Mouse (Mus musculus): ENCODE measurements at regions not wholly inside any gene's neighbourhood (a gene's known extent, or its start where the extent isn't known, plus 50 kb on each side); places are given as distances from the start of the nearest gene placed in this dataset.

DNA sequence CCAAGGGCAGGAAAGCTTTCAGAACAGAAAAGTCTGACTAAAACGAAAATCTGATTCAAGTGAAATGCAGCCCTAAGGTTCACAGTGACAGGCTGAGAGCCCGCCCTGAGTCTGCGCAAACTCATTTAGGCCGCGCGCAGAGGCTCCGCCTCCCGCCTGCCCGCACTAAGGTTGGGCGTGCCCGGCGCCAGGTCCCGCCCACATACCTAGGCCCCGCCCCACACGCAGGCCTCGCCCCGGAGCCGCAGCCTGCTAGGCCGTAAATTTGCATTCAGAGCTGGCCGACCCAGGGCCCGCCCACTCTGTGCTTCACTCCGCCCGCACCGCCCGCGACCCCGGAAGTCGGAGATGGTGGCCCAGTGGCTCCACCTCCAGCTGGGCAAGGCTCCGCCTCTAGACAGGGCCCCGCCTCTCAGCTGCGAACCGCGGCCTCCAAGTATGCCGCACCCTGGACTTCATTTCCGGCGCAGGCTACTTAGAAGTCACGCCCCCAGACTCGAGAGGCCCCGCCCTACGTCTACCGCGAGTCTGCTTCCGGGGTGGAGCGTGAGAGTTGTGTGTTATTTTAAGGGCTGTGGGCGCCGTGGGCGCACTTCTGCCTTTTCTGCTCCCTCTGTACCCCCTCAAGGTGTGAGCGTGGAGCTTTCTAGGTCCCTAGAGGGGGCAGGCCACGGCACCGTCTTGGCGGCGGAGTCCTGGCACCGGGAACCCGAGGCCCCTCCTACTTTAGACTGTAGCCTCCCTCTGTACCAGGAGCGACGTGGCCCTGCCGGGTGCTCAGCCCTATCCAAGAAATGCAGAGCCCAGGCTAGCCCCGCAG is 52.3 kb upstream of the Wnt7b start:
- Histone ChIP-seq H3K4me1 (replicated peaks; ENCODE audit: low read depth, low read length) (peaks cover 13% of the 10 kb centered on the region), H3K9me3 (ENCODE audit: low read length) (no peaks in the 10 kb centered on the region), H3K4me3 (replicated peaks; ENCODE audit: low read length) (peak overlapping the region; percentile 88), H3K27me3 (ENCODE audit: insufficient read depth, low read length) (peaks cover 6% of the 10 kb centered on the region), H3K36me3 (ENCODE audit: insufficient read depth, low read length) (no peaks in the 10 kb centered on the region)
- TF ChIP-seq NANOG (IDR thresholded peaks at IDR 0.05; ENCODE audit: borderline replicate concordance, low read length): no peak

- TF ChIP-seq POU5F1 (IDR thresholded peaks at IDR 0.05; ENCODE audit: borderline replicate concordance, low read length) (no peak), NANOG (IDR thresholded peaks at IDR 0.05; ENCODE audit: borderline replicate concordance, low read length) (no peak), CTCF (conservative IDR thresholded peaks at IDR 0.05; ENCODE audit: low read length) (no peak)
- Histone ChIP-seq H3K36me3 (ENCODE audit: insufficient read depth, low read length) (no peaks in the 10 kb centered on the region), H3K27me3 (ENCODE audit: insufficient read depth, low read length) (no peaks in the 10 kb centered on the region), H3K9me3 (ENCODE audit: low read length) (no peaks in the 10 kb centered on the region), H3K4me1 (replicated peaks; ENCODE audit: low read depth, low read length) (peaks cover 13% of the 10 kb centered on the region), H3K4me3 (replicated peaks; ENCODE audit: low read length) (peak overlapping the region; percentile 88)
These were observed 53.2 kb upstream of the Wnt7b start for GRCm38 (mm10) chr15:85635425-85635824.

DNA sequence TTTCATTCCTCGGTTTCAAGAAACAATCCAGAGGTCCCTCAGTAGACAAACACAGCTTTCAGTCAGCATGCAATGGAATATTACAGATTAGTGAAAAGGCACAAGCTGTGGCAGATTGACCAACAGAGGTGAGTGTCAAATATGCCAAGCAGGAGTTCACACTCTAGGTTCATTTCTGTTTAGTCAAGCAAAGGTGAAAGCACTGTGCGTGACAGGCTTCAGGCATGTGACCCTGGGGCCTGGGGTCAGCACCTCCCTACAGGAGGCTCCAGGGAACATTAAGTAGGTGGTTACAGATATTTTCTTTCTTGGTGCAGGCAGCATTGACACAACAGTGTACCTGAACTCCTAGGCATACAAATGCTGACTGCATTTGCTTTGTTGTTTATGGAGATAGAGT is 57.3 kb upstream of the Wnt7b start:
- H3K9me3 ChIP-seq (ENCODE audit: low read length): no peaks in the 10 kb centered on the region
- H3K36me3 ChIP-seq (ENCODE audit: insufficient read depth, low read length): no peaks in the 10 kb centered on the region
- TF ChIP-seq CTCF (conservative IDR thresholded peaks at IDR 0.05; ENCODE audit: low read length): no peak
- TF ChIP-seq NANOG (IDR thresholded peaks at IDR 0.05; ENCODE audit: borderline replicate concordance, low read length): no peak
- no peak for TF ChIP-seq POU5F1 (IDR thresholded peaks at IDR 0.05; ENCODE audit: borderline replicate concordance, low read length)
- H3K27me3 ChIP-seq (ENCODE audit: insufficient read depth, low read length): peaks cover 9% of the 10 kb centered on the region
- peaks cover 8% of the 10 kb centered on the region for H3K4me1 ChIP-seq (replicated peaks; ENCODE audit: low read depth, low read length)
- no peak overlapping the region for H3K4me3 ChIP-seq (replicated peaks; ENCODE audit: low read length)

DNA sequence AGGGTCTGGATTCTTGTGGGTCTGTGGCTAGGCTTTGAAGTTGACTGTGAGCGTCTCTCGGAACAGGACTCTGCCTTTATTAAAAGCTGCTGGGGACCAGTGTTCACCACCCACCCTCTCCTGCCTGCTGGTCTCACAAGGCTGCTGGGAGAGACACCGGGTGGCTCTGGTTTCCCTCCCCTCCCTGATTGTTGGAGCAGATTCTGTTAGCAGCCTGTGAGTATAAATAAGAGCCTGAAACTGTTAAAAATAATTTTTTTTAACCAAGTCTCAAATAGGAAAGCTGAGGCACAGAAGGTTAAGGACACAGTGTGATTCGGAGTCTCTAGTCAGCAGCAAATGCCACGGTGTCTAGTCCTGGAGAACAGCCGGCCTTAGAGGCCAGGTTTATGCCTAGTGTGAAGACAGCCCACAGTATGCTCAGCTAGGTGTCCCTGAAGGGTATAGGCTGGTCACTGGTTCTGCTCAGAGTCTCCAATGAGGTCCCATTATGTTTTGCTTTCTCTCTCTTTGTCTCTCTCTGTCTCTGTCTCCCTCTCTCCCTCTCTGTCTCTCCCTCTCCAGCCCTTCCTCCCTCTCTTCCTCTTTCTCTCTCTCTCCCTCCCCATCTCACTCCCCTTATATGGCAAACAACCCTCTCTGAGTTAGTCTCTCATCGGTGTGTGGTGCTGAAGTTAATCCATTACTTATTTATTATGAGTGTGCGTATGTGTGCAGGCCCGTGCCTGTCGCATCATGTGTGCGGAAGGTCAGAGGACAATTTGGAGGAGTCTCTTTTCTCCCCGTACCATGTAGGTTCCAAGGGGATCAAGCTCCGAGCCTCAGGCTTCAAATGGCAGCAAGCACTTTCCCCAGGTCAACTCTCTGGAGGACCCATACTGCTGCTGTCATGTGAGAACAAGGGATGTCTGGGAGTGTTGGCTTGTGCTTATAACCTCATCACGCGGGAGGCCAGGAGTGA is 59.1 kb upstream of the Wnt7b start:
- Histone ChIP-seq H3K36me3 (ENCODE audit: insufficient read depth, low read length) (no peaks in the 10 kb centered on the region), H3K27me3 (ENCODE audit: insufficient read depth, low read length) (peaks cover 28% of the 10 kb centered on the region), H3K9me3 (ENCODE audit: low read length) (no peaks in the 10 kb centered on the region), H3K4me1 (replicated peaks; ENCODE audit: low read depth, low read length) (peaks cover 12% of the 10 kb centered on the region), H3K4me3 (replicated peaks; ENCODE audit: low read length) (no peak overlapping the region)
- TF ChIP-seq POU5F1 (IDR thresholded peaks at IDR 0.05; ENCODE audit: borderline replicate concordance, low read length) (no peak), CTCF (conservative IDR thresholded peaks at IDR 0.05; ENCODE audit: low read length) (no peak), NANOG (IDR thresholded peaks at IDR 0.05; ENCODE audit: borderline replicate concordance, low read length) (no peak)

DNA sequence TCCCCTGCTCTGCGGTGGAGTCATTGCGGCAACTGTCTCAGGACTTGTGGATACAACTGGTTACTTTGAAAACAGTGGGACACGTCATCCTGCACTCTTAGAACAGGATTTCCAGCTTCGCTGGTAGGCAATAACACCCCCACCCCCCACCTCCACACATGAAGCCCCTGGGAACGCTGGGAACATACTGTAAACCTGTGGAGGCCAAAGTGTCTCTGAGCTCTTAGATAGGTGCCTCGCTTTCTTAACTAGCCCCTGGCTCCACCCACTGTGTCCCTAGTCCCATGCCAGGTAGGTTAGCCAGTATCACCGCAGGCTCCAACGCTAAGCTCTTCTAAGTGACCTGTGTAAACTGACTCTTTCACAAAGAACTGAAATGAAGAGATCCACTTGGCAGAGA is 63.1 kb upstream of the Wnt7b start:
- no peak overlapping the region for H3K4me3 ChIP-seq (replicated peaks; ENCODE audit: low read length)
- TF ChIP-seq NANOG (IDR thresholded peaks at IDR 0.05; ENCODE audit: borderline replicate concordance, low read length) (no peak), POU5F1 (IDR thresholded peaks at IDR 0.05; ENCODE audit: borderline replicate concordance, low read length) (no peak), CTCF (conservative IDR thresholded peaks at IDR 0.05; ENCODE audit: low read length) (no peak)

DNA sequence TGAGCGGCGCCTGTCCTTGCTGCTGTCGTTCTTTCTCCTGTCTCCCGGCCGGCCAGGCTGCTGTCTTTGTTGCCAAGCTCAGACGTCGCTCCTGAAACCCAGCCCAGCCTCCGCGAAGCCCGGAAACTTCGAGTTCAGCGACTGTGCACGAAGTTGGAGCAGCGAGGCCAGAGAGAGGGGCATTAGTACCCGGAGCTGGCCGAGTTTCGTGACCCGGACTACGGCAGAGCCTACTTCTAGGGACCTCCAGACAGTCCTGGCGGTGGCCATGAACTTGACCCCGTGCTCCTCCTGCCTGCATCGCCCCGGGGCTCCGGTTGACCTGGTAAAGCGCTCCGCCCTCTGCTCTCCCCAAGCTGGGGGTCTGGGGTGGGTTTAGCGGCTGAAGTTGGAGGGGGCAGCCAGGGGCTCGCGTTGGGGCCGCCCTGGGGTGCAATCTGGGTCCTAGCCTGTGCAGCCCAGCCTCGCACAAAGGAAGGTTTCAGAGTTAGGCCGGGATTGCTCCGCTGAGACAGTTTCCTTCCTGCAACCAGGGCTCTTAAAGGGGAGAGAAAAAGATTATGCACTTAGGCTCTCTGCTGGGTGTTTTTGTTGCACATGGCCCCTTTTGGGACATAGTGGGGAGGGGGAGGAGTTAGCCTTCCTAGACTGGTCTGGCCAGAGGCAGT is 63.8 kb upstream of the Wnt7b start:
- no peak for TF ChIP-seq NANOG (IDR thresholded peaks at IDR 0.05; ENCODE audit: borderline replicate concordance, low read length)
- TF ChIP-seq POU5F1 (IDR thresholded peaks at IDR 0.05; ENCODE audit: borderline replicate concordance, low read length): no peak
- no peak for TF ChIP-seq CTCF (conservative IDR thresholded peaks at IDR 0.05; ENCODE audit: low read length)
- Histone ChIP-seq H3K27me3 (ENCODE audit: insufficient read depth, low read length) (peaks cover 62% of the 10 kb centered on the region), H3K4me1 (replicated peaks; ENCODE audit: low read depth, low read length) (peaks cover 19% of the 10 kb centered on the region), H3K36me3 (ENCODE audit: insufficient read depth, low read length) (no peaks in the 10 kb centered on the region), H3K4me3 (replicated peaks; ENCODE audit: low read length) (peak overlapping the region; percentile 58), H3K9me3 (ENCODE audit: low read length) (no peaks in the 10 kb centered on the region)

More for the DNA sequence above, 63.1 kb upstream of the Wnt7b start:
- Histone ChIP-seq H3K36me3 (ENCODE audit: insufficient read depth, low read length) (no peaks in the 10 kb centered on the region), H3K4me1 (replicated peaks; ENCODE audit: low read depth, low read length) (peaks cover 19% of the 10 kb centered on the region), H3K27me3 (ENCODE audit: insufficient read depth, low read length) (peaks cover 54% of the 10 kb centered on the region), H3K9me3 (ENCODE audit: low read length) (no peaks in the 10 kb centered on the region)

DNA sequence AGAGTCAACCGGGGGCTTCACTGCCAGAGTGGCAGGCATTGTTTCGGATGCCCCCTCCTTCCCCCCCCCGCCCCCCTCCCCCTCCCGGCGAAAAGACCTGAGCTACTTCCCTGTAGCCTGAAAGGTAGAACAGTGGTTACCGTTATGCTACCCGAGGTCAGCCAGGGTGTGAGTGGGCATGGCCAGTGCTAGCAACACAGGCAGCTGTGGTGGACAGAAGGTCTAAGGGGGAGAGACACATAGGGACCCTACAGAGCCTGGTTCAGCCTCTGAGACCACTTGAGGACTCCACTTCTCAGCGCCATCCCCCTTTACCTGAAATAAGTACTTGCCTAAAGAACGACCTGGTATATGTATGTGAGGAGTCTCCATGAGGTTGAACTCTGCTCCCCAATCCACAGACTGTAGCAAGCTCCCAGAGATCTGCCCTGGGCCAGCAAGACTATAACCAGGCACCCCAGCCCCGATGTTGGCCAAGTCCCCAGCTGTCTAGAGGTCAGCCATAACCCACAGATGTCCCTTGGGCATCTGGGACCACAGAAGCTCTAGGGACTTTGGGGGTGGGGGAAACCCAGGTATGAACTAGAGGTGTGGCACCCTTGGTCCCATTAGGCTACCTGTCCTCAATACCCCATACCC is 64.5 kb upstream of the Wnt7b start:
- Histone ChIP-seq H3K4me1 (replicated peaks; ENCODE audit: low read depth, low read length) (peaks cover 19% of the 10 kb centered on the region), H3K36me3 (ENCODE audit: insufficient read depth, low read length) (no peaks in the 10 kb centered on the region), H3K9me3 (ENCODE audit: low read length) (no peaks in the 10 kb centered on the region), H3K27me3 (ENCODE audit: insufficient read depth, low read length) (peaks cover 66% of the 10 kb centered on the region), H3K4me3 (replicated peaks; ENCODE audit: low read length) (no peak overlapping the region; the same call in 1 of the 2 replicates)
- no peak for TF ChIP-seq NANOG (IDR thresholded peaks at IDR 0.05; ENCODE audit: borderline replicate concordance, low read length)
- TF ChIP-seq CTCF (conservative IDR thresholded peaks at IDR 0.05; ENCODE audit: low read length): no peak
- no peak for TF ChIP-seq POU5F1 (IDR thresholded peaks at IDR 0.05; ENCODE audit: borderline replicate concordance, low read length)

Data from E14TG2a.4 (cell line).